Mouse (Mus musculus) limb, embryonic 12.5 days (tissue): ENCODE results near the gene Fgfr2. TPM values are rescaled to one million over a fixed set of nuclear protein-coding genes. Genes with fewer than 3 reads are reported as not detected.

ENCODE experiments used
- ATAC-seq: fragments of 200-750 bp; cut with Nextera tagmentation; 2 replicates; pipeline ENCODE4 v1.8.0; 2017; ENCODE audit warnings: low read depth, moderate TSS enrichment; ENCODE audit not compliant: insufficient number of reproducible peaks, insufficient read depth, low FRiP score, low TSS enrichment
- H3K27ac ChIP-seq: fragments of 300-500 bp; sonication (generic); 2 replicates; pipeline ENCODE4 v1.5.1; 2016; ENCODE audit warnings: mild to moderate bottlenecking, moderate library complexity
- H3K27me3 ChIP-seq: fragments of 300-500 bp; sonication (generic); 2 replicates; pipeline ENCODE4 v1.6.1; 2016; ENCODE audit warnings: mild to moderate bottlenecking, moderate library complexity
- H3K36me3 ChIP-seq: fragments of 300-500 bp; sonication (generic); 2 replicates; pipeline ENCODE4 v1.6.1; 2016; ENCODE audit warnings: mild to moderate bottlenecking, moderate library complexity
- H3K4me1 ChIP-seq: fragments of 300-500 bp; sonication (generic); replicated peaks from 2 replicates; pipeline ENCODE4 v1.6.1; 2016
- H3K4me2 ChIP-seq: fragments of 300-500 bp; sonication (generic); 2 replicates; pipeline ENCODE4 v1.6.1; 2016; ENCODE audit warnings: mild to moderate bottlenecking, moderate library complexity
- H3K4me3 ChIP-seq: fragments of 300-500 bp; sonication (generic); replicated peaks from 2 replicates; pipeline ENCODE4 v1.5.1; 2016; ENCODE audit warnings: mild to moderate bottlenecking
- H3K9ac ChIP-seq: fragments of 300-500 bp; sonication (generic); replicated peaks from 2 replicates; pipeline ENCODE4 v1.6.1; 2016; ENCODE audit warnings: mild to moderate bottlenecking, moderate library complexity
- H3K9me3 ChIP-seq: fragments of 300-500 bp; sonication (generic); 2 replicates; pipeline ENCODE4 v1.6.1; 2016; ENCODE audit warnings: mild to moderate bottlenecking, moderate library complexity
- WGBS: fragments of 180-500 bp; shearing (Covaris S2); methylation state at CpG from one replicate; pipeline ENCODE4 v1.1.7; 2016; 5-methylcytosine and 5-hydroxymethylcytosine counted together
- polyA plus RNA-seq: library from polyadenylated mRNA; unstranded; fragments of >200 nt; fragmentation: Nextera tagmentation; extraction: Ambion mirVana; gene quantifications from 2 replicates; pipeline ENCODE4 v1.2.1, GENCODE M21; 2016

Gene Fgfr2
- polyA plus RNA-seq, 1 experiment from 2014 or later = 112 TPM

DNA sequence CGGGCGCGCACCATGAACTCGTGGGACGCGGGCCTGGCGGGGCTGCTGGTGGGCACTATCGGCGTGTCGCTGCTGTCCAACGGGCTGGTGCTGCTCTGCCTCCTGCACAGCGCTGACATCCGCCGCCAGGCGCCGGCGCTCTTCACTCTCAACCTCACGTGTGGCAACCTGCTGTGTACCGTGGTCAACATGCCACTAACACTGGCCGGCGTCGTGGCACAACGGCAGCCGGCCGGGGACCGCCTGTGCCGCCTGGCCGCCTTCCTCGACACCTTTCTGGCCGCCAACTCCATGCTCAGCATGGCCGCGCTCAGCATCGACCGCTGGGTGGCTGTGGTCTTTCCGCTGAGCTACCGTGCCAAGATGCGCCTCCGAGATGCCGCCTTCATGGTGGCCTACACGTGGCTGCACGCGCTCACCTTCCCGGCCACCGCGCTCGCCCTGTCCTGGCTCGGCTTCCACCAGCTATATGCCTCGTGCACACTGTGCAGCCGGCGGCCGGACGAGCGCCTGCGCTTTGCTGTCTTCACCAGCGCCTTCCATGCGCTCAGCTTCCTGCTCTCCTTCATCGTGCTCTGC lies 1156.1 kb downstream of the Fgfr2 start:
- 5% methylated on average over 57 of the region's 57 CpGs for WGBS
- Histone ChIP-seq H3K9ac (no peak overlapping the region), H3K36me3 (no peaks in the 10 kb centered on the region), H3K4me1 (peaks cover 12% of the 10 kb centered on the region), H3K27ac (no peak overlapping the region), H3K4me3 (peak overlapping the region; percentile 33), H3K4me2 (peak overlapping the region; percentile 56), H3K9me3 (no peaks in the 10 kb centered on the region), H3K27me3 (peaks cover 75% of the 10 kb centered on the region)
- no peak for ATAC-seq

DNA sequence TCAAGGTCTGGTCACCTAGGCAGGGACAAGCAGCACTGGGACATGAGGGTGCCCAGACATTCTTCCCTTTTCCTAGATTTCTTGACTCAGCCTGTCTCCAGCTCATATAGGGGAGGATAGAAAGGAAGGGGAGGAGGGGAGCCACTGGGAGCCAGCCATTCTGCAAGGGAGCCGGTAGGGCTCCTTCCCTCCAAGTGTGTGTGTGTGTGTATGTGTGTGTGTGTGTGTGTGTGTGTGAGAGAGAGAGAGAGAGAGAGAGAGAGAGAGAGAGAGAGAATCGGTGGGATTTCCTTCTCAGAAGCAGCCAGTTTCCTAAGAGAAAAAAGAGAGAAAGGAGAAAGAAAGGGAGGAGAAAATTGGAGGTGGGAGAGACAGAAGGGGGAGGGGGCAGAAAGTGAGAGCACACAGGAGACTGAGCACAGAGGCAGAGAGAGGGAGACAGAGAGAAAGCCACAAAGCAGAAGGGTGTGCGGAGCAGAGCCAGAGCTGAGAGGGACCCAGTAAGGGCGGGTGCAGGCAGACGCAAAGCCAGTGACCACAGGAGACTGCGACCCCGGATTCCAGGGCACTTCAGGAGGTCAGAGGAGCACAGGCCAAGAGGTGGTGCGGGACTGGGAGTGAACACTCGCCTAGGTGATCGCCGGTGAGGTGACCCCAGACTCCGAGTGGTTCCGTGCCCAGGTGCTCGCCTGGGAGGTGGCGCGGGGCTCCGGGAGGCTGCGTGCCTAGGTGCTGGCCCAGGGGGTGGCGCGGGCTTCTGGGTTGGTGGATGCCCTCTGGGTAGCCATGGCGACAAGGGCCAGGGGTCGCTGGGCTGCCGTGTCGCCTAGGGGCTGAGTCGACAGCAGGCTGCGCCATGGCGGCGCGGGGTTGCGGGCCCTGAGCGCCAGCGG lies 1156.9 kb downstream of the Fgfr2 start, which contains the start of gene Gpr26:
Gene Gpr26, plus strand, starts transcription at position 438 of the 893 bp plus-strand sequence.
- H3K36me3 ChIP-seq = no peaks in the 10 kb centered on the region
- H3K4me1 ChIP-seq = peaks cover 12% of the 10 kb centered on the region
- peak within 1 kb of the TSS; percentile 33 for H3K4me3 ChIP-seq
- H3K27me3 ChIP-seq = peaks cover 72% of the 10 kb centered on the region
- peak within 1 kb of the TSS; percentile 56 for H3K4me2 ChIP-seq
- 3% methylated on average over 32 of the region's 32 CpGs for WGBS
- no peak within 1 kb of the TSS for H3K27ac ChIP-seq
- no peak within 1 kb of the TSS for H3K9ac ChIP-seq
- no peak for ATAC-seq
- H3K9me3 ChIP-seq = no peaks in the 10 kb centered on the region

DNA sequence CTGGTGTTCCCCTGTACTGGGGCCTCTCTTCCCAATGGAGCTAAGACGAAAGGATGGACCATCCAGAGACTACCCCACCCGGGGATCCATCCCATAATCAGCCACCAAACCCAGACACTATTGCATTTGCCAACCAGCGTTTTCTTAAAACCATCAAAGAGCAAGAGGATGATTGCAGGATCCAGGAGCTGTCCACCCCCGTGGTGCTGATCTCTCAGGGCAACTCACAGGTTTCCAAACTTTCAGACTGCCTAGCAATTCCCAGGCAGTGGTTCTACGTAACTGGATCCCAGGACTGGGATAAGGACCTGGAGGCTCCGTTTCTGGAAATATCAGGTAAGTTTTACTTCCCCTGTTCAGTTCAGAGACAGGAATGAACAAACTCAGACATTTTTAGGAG lies 1162.6 kb downstream of the Fgfr2 start:
- WGBS = 26% methylated on average over 6 of the region's 6 CpGs
- Histone ChIP-seq H3K9ac (no peak overlapping the region), H3K4me3 (no peak overlapping the region), H3K4me1 (no peaks in the 10 kb centered on the region), H3K27ac (no peak overlapping the region), H3K36me3 (no peaks in the 10 kb centered on the region), H3K9me3 (no peaks in the 10 kb centered on the region), H3K4me2 (no peak overlapping the region), H3K27me3 (peaks cover 18% of the 10 kb centered on the region)
- no peak for ATAC-seq

DNA sequence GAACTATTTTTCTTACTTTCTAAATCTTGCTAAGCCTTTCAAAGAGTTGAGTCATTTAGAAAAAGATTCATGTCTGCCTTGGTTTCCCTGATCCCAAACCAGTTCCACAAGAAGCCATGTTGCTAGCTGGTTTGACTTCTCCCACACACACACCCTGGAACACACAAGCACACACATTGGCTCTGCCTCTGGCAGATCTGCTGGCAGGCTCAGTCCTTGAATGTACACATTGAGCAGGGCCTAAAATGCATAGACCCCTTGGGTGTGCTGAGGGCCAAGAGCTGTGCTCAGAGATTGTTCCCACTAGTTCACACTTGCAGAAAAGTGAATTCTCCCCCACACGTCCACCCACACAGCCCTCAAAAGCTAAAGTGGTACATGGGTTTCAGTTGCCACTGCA lies 1164.4 kb downstream of the Fgfr2 start:
- no peak for ATAC-seq

DNA sequence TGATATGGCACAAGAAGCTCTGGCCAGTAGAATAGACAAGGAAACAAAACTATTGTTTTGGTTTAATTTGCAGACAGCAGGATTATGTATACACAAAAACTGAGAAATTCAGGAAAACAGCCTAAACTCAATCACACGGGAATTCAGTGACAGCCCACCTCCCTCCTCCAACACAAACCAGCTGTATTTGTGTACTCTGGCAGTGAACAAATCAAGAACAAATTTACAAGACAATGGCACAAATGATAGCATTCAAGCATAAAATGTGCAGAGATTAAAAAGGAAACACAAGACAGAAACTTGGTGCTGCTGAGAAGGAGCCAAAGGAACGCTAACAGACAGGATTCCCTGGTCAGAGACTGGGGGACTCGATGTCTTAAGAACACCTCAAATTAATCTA lies 1169.7 kb downstream of the Fgfr2 start:
- no peak overlapping the region for H3K4me2 ChIP-seq
- no peak for ATAC-seq
- no peak overlapping the region for H3K9ac ChIP-seq
- H3K4me3 ChIP-seq = no peak overlapping the region
- no peaks in the 10 kb centered on the region for H3K27me3 ChIP-seq
- H3K9me3 ChIP-seq = no peaks in the 10 kb centered on the region
- H3K27ac ChIP-seq = no peak overlapping the region
- peaks cover 7% of the 10 kb centered on the region; the same call in 1 of the 2 replicates for H3K4me1 ChIP-seq
- H3K36me3 ChIP-seq = no peaks in the 10 kb centered on the region
- 80% methylated on average over 3 of the region's 3 CpGs for WGBS

More for the DNA sequence above, 1164.4 kb downstream of the Fgfr2 start:
- Histone ChIP-seq H3K4me2 (no peak overlapping the region), H3K9ac (no peak overlapping the region), H3K9me3 (no peaks in the 10 kb centered on the region), H3K4me3 (no peak overlapping the region), H3K4me1 (no peaks in the 10 kb centered on the region), H3K27ac (no peak overlapping the region), H3K36me3 (no peaks in the 10 kb centered on the region), H3K27me3 (0 out of 2 replicates have a peak, but pooled peaks cover under 1% of the 10 kb centered on the region)
- WGBS = 62% methylated on average over 1 of the region's 1 CpGs

DNA sequence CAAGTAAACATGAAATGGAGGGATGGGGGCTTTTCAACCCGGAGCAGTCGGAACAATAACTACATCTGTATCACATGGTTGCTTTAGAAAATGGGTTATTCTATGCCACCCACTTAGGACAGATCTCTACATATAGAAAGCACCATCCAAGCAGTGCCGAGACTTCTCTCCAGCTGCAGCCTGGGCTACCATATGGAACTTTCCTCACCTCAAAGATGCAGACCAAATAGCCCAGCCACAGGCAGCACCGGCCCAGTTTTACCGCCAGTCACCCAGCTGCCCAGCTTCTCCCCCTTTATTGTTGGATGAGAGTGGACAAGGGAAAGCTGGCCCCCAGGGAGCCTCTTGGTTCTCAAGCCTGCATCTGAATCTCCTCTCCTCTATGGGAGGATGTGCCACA lies 1172.0 kb downstream of the Fgfr2 start:
- Histone ChIP-seq H3K36me3 (no peaks in the 10 kb centered on the region), H3K27ac (no peak overlapping the region), H3K4me2 (no peak overlapping the region), H3K9me3 (no peaks in the 10 kb centered on the region), H3K4me3 (no peak overlapping the region), H3K4me1 (peaks cover 7% of the 10 kb centered on the region; the same call in 1 of the 2 replicates), H3K27me3 (peaks cover 5% of the 10 kb centered on the region; the same call in 1 of the 2 replicates), H3K9ac (no peak overlapping the region)
- ATAC-seq = no peak
- 58% methylated on average over 5 of the region's 5 CpGs for WGBS

DNA sequence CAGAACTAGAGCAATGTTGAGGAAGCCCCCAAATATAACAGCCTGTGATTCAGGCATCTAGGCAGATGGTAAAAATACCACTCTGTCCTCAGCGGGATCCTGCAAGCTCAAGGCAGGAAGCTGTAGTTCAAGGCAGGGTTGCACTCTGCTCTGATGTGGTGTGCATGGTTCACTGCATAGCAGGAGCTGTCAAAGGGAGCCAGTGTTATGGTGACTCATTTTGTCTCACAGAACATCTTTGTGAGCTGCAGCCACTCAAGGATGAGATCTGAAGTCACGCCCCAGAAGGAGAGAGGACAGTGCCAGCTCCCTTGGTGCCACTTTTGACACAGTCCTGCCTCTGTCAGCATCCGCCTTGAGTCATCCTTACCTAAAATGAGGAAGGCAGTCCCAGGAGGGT lies 1185.5 kb downstream of the Fgfr2 start:
- Histone ChIP-seq H3K27me3 (no peaks in the 10 kb centered on the region), H3K9me3 (0 out of 2 replicates have a peak, but pooled peaks cover 2% of the 10 kb centered on the region), H3K36me3 (no peaks in the 10 kb centered on the region), H3K4me3 (no peak overlapping the region), H3K27ac (no peak overlapping the region), H3K4me2 (no peak overlapping the region), H3K9ac (no peak overlapping the region), H3K4me1 (no peaks in the 10 kb centered on the region)
- 78% methylated on average over 3 of the region's 3 CpGs for WGBS
- ATAC-seq = no peak

DNA sequence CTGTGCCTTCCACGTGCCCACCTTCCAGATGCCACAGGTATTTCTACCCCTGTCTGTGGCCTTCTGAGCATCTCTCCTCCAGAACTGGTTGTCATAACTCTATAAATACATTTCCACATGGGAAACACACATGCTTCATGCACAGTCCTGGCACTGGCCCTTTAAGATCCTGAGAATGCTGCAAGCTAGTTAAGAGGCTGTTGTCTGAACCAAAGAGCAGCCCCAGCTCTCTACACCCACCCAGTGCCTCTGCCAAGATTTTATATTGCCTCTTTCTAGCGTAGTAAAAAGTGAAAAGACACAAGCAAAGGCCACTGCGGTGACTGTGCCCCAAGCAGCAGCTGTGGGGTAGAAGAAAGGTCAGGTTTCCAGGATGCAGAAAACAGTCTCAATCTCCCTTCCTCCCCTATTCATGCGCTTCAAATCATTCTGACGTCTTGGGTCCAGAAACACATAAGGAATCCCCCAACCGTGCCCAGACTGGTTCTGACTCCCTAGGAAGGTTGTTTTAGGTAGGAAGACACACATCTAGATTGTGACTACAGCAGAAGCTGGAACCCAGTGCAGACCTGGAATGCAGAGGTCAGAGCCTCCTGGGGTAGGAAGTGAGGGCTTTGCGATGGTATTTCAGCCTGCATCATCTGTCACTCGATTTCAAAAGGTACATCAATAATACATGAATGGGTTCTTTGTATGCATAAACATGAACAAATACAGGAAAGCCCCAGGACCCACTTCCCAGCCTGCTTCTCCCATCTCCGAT lies 1195.7 kb downstream of the Fgfr2 start:
- 37% methylated on average over 9 of the region's 9 CpGs for WGBS
- Histone ChIP-seq H3K36me3 (no peaks in the 10 kb centered on the region), H3K27me3 (no peaks in the 10 kb centered on the region), H3K4me3 (no peak overlapping the region), H3K9me3 (no peaks in the 10 kb centered on the region), H3K27ac (no peak overlapping the region), H3K4me2 (no peak overlapping the region), H3K4me1 (peaks cover 21% of the 10 kb centered on the region), H3K9ac (no peak overlapping the region)
- no peak for ATAC-seq

DNA sequence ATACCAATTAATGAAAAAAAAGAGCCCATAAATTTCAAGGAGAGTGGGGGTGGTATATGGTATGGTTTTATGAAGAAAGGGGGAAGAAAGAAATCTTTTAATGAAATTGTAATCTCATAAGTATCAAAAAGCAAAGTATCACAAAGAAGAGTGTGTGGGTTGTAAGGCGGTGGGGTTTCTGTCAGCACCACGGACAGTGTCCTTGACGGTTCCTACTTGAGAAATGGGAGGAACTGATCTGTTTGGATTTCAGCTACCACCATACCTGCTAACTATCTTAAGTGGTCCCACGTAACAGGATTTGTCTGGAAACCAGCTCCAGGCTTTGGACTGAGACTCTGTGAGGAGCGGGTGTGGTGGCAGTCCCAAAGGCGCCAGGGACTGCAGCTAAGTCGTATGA lies 1205.8 kb downstream of the Fgfr2 start:
- Histone ChIP-seq H3K9ac (no peak overlapping the region), H3K4me2 (no peak overlapping the region), H3K4me3 (no peak overlapping the region), H3K4me1 (no peaks in the 10 kb centered on the region), H3K27ac (no peak overlapping the region), H3K36me3 (no peaks in the 10 kb centered on the region), H3K9me3 (no peaks in the 10 kb centered on the region), H3K27me3 (0 out of 2 replicates have a peak, but pooled peaks cover 2% of the 10 kb centered on the region)
- WGBS = 51% methylated on average over 7 of the region's 7 CpGs
- ATAC-seq = no peak

DNA sequence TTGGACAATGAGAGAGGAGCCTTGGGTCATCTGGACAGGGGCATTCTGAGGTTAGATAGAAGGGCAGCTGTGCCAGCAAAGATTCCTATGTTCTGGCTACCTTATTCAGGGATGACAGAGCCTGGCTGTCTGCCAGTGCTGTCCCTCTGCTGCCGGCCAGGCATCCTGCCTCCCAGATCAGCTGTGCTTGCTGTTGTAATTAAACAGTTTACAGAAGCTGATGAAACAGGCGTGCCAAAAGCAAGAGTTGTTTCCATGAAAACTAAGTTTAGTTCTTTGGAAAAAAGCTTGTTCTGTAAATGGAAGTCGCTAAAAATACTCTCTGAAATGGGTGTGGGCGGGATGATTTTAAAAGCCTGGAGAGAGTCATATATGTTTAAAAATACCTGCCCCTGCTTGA lies 1213.5 kb downstream of the Fgfr2 start:
- Histone ChIP-seq H3K27ac (no peak overlapping the region), H3K4me1 (no peaks in the 10 kb centered on the region), H3K4me3 (no peak overlapping the region), H3K9me3 (0 out of 2 replicates have a peak, but pooled peaks cover 3% of the 10 kb centered on the region), H3K4me2 (no peak overlapping the region), H3K9ac (no peak overlapping the region), H3K27me3 (no peaks in the 10 kb centered on the region), H3K36me3 (no peaks in the 10 kb centered on the region)
- WGBS = 64% methylated on average over 4 of the region's 4 CpGs
- ATAC-seq = no peak
